Mouse (Mus musculus): ENCODE results near the gene Lypd6.

The Lypd6 gene

GRCm38 (mm10) chr2:50106879-50107278 is 40.6 kb downstream of the Lypd6 start:
- in situ Hi-C loops (cut with MboI, MseI): no loop called here

- in situ Hi-C loops (cut with MboI, MseI): no loop called here
These were observed 43.9 kb downstream of the Lypd6 start for GRCm38 (mm10) chr2:50110167-50110566.

- in situ Hi-C loops (cut with MboI, MseI): no loop called here
These were observed 44.9 kb downstream of the Lypd6 start for GRCm38 (mm10) chr2:50111169-50111568.

- in situ Hi-C loops (cut with MboI, MseI): no loop called here
These were observed 45.4 kb downstream of the Lypd6 start for GRCm38 (mm10) chr2:50111609-50112008.

- in situ Hi-C loops (cut with MboI, MseI): no loop called here
These were observed 46.2 kb downstream of the Lypd6 start for GRCm38 (mm10) chr2:50112427-50112826.

- in situ Hi-C loops (cut with MboI, MseI): no loop called here
These were observed 52.9 kb downstream of the Lypd6 start for GRCm38 (mm10) chr2:50119101-50119500.

- in situ Hi-C loops (cut with MboI, MseI): no loop called here
These were observed 54.6 kb downstream of the Lypd6 start for GRCm38 (mm10) chr2:50120839-50121238.

GRCm38 (mm10) chr2:50123376-50123775 is 57.1 kb downstream of the Lypd6 start:
- in situ Hi-C loops (cut with MboI, MseI): no loop called here

GRCm38 (mm10) chr2:50127513-50128175 is 61.4 kb downstream of the Lypd6 start:
- in situ Hi-C loops (cut with MboI, MseI): no loop called here

- in situ Hi-C loops (cut with MboI, MseI): no loop called here
These were observed 62.4 kb downstream of the Lypd6 start for GRCm38 (mm10) chr2:50128322-50129277.

GRCm38 (mm10) chr2:50130674-50131073 is 64.4 kb downstream of the Lypd6 start:
- in situ Hi-C loops (cut with MboI, MseI): no loop called here

GRCm38 (mm10) chr2:50143672-50144071 is 77.4 kb downstream of the Lypd6 start:
- in situ Hi-C loops (cut with MboI, MseI): no loop called here

GRCm38 (mm10) chr2:50147308-50147707 is 81.1 kb downstream of the Lypd6 start:
- in situ Hi-C loops (cut with MboI, MseI): no loop called here

GRCm38 (mm10) chr2:50149257-50150202 is 83.3 kb downstream of the Lypd6 start:
- in situ Hi-C loops (cut with MboI, MseI): no loop called here

GRCm38 (mm10) chr2:50150203-50150590 is 84.0 kb downstream of the Lypd6 start:
- in situ Hi-C loops (cut with MboI, MseI): no loop called here

- in situ Hi-C loops (cut with MboI, MseI): no loop called here
These were observed 84.6 kb downstream of the Lypd6 start for GRCm38 (mm10) chr2:50150816-50151215.

GRCm38 (mm10) chr2:50151401-50151800 is 85.2 kb downstream of the Lypd6 start:
- in situ Hi-C loops (cut with MboI, MseI): no loop called here

- in situ Hi-C loops (cut with MboI, MseI): no loop called here
These were observed 85.7 kb downstream of the Lypd6 start for GRCm38 (mm10) chr2:50151879-50152278.

- in situ Hi-C loops (cut with MboI, MseI): no loop called here
These were observed 89.8 kb downstream of the Lypd6 start for GRCm38 (mm10) chr2:50156009-50156408.

- in situ Hi-C loops (cut with MboI, MseI): no loop called here
These were observed 93.8 kb downstream of the Lypd6 start for GRCm38 (mm10) chr2:50160069-50160468.

GRCm38 (mm10) chr2:50163608-50164007 is 97.4 kb downstream of the Lypd6 start:
- in situ Hi-C loops (cut with MboI, MseI): no loop called here

GRCm38 (mm10) chr2:50165277-50165676 is 99.0 kb downstream of the Lypd6 start:
- in situ Hi-C loops (cut with MboI, MseI): no loop called here

All from T-helper 1 cell (primary cell).